Mouse (Mus musculus): ENCODE results near the gene 2810459M11Rik. TPM values are rescaled to one million over a fixed set of nuclear protein-coding genes. Genes with fewer than 3 reads are reported as not detected.
A peak's percentile ranks its signal among the peaks of the same experiment; 100 is the strongest.
"Not testable (repeated sequence)": the region's sequence is repeated elsewhere in the genome, so short reads cannot be mapped to it uniquely, and the experiment has no call there.

The 2810459M11Rik gene
- polyA plus RNA-seq (2015; fragmentation: Nextera tagmentation; extraction: Ambion mirVana) = 5.2 and 6.1 TPM in 2 replicates

DNA sequence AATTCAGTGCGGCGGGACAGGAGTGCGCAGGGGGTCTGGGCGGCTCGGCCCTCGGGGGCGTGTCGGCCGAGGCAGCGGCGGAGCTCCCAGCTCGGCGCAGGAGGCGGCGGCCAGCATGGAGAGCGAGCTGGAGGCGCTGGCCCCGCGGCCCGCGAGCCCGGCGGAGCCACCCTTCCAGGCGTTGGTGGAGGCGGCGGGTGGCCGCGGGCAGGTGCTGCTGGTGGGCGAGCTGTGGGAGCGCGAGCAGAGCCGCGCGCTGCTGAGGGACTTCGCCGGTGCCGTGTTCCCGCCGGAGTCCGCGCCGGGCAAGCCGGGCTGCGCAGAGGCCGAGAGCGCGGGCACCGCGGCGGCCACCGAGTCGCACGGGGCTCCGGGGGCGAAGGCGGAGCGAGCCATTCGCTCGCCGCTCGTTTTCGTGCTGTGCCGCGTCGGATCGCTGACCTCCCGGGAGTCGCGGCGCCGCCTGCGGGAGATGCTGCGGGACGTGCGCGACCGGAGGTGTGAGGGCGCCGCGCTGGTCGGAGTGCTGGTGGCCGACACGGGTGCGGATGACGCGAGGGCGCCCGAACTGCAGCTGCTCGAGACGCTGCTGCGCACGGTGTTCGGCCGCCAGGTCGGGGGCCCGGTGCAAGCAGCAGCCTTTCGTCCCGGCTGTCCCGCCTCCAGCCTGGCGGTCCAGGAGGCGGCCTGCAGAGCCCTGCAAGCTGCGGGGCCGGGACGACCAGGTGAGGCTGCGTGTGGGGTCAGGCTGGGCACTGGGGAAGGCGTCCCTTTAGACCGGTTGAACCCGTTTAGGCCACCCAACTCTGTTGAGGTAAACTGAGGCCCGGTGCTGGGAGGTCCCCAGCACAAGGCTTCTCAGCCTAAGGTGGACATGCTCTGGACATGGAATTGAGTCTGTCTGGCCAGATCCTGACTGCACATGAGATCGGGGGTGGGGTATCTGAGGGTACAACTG lies at the start of gene 2810459M11Rik:
TSS of gene 2810459M11Rik (plus strand) at position 16 of the 958 bp plus-strand sequence.
- peak; percentile 81 for ATAC-seq
- Histone ChIP-seq H3K4me3 (replicated peaks) (peak within 1 kb of the TSS; percentile 62), H3K27ac (no peak within 1 kb of the TSS), H3K9ac (peak within 1 kb of the TSS; percentile 64), H3K9me3 (0 out of 2 replicates have a peak, but pooled peaks cover 5% of the 10 kb centered on the region), H3K4me2 (replicated peaks) (peak within 1 kb of the TSS; percentile 97), H3K4me1 (replicated peaks) (peaks cover 5% of the 10 kb centered on the region; the same call in 1 of the 2 replicates), H3K27me3 (replicated peaks) (peaks cover 30% of the 10 kb centered on the region), H3K36me3 (no peaks in the 10 kb centered on the region)
- WGBS = under 1% methylated on average over 102 of the region's 110 CpGs

DNA sequence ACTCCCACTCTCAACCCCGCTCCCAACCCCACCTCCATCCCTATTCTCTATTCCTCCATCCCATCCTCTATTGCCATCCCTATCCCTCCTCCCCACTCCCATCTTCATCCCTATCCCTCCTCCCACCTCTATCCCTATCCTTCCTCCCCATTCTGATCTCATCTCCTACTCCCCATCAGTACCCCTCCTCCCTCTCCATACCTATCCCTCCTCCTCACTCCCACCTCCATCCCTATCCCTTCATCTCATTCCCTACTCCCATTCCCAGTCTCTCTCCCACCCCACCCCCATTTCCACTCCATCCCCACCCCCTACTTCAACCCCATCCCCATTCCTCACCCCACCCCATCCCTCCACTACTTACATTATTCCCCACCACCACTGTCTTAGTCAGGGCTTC lies 48.4 kb upstream of the 2810459M11Rik start:
- 0 out of 2 replicates have a peak, but pooled peaks cover 6% of the 10 kb centered on the region for H3K4me1 ChIP-seq (replicated peaks)
- no peaks in the 10 kb centered on the region for H3K9me3 ChIP-seq
- ATAC-seq = no peak
- H3K36me3 ChIP-seq = no peaks in the 10 kb centered on the region
- 100% methylated on average over 1 of the region's 1 CpGs for WGBS
- H3K9ac ChIP-seq = no peak overlapping the region
- no peak overlapping the region for H3K4me2 ChIP-seq (replicated peaks)
- no peaks in the 10 kb centered on the region for H3K27me3 ChIP-seq (replicated peaks)
- no peak overlapping the region for H3K4me3 ChIP-seq (replicated peaks)
- H3K27ac ChIP-seq = no peak overlapping the region

DNA sequence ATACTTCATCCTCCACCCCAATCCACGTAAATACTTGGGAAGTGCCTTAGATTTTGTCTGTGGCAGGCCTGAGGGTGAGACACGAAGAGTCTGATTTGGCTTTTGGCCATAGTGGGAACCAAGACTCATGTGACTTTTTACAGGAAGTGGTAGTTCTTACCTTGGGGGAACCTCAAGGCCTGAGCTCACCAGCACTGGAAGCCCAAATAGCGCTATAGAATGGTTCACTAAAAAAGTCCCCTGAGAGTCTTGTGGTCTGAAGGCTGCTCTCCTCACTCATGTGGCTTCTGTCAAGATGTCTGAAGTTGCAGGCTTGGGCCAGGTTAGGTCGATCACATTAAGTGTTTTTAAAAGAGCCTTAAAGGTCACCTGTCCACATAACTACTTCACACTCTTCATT lies 47.7 kb upstream of the 2810459M11Rik start:
- ATAC-seq = no peak
- Histone ChIP-seq H3K4me2 (replicated peaks) (no peak overlapping the region), H3K9me3 (no peaks in the 10 kb centered on the region), H3K27me3 (replicated peaks) (no peaks in the 10 kb centered on the region), H3K4me3 (replicated peaks) (no peak overlapping the region), H3K27ac (no peak overlapping the region), H3K36me3 (no peaks in the 10 kb centered on the region), H3K9ac (no peak overlapping the region), H3K4me1 (replicated peaks) (0 out of 2 replicates have a peak, but pooled peaks cover 6% of the 10 kb centered on the region)
- 84% methylated on average over 4 of the region's 4 CpGs for WGBS

DNA sequence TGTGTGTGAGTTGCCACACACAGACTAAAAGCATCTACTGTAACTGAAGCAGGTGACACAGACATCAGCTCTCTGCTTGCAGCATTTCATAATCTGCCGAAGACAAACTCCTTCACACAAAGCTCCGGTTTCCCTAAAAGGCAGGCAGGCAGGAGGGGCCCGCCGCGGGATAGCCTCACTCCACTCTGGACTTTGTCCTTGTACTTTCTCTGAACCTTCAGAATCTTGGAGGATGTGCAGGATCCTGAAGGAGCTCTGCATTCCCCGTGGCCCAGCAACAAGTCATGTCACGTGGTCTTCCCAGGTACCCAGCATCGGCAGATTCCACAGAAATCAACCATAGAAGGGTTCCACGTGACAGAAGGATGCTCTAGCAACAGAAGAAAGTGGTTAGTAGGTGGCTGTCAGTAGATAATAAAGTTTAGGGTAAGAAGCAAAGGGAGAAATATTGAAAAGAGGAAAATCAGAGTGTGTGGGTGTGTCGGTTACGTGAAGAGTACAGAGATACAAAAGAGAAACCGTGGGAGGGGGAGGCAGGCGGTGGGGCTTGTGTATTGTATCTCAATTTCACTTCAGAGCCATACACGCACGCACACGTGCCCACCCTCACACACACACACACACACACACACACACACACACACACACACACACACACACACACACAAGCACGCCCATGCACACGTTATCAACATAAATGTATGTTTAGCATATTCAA lies 45.7 kb upstream of the 2810459M11Rik start:
- WGBS = 72% methylated on average over 18 of the region's 18 CpGs
- no peaks in the 10 kb centered on the region for H3K36me3 ChIP-seq
- H3K9me3 ChIP-seq = no peaks in the 10 kb centered on the region
- H3K27me3 ChIP-seq (replicated peaks) = no peaks in the 10 kb centered on the region
- 0 out of 2 replicates have a peak, but pooled peaks cover 6% of the 10 kb centered on the region for H3K4me1 ChIP-seq (replicated peaks)
- H3K4me2 ChIP-seq (replicated peaks) = no peak overlapping the region
- H3K4me3 ChIP-seq (replicated peaks) = no peak overlapping the region
- ATAC-seq = peak; percentile 71
- H3K9ac ChIP-seq = no peak overlapping the region
- H3K27ac ChIP-seq = no peak overlapping the region

DNA sequence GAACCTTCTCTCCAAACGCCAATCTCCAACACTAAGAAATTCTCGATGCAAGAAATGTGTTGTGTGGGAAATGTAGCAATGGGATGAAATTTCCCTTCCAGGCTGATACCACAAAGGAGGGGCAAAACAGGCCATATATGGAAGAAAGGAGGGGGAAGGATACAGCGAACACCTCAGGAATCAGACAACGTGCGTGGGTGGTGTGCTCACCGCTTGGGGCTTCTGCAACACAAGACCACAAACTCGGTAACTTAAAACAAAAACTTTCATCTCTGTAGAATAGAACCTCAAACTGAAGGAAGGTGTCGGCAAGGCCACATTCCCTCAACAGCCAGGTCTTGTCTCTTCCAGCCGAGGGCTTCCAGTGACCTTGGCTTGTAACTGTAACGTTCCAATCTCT lies 40.1 kb upstream of the 2810459M11Rik start:
- no peaks in the 10 kb centered on the region for H3K4me1 ChIP-seq (replicated peaks)
- no peak overlapping the region for H3K4me2 ChIP-seq (replicated peaks)
- H3K36me3 ChIP-seq = no peaks in the 10 kb centered on the region
- H3K4me3 ChIP-seq (replicated peaks) = no peak overlapping the region
- no peak overlapping the region for H3K9ac ChIP-seq
- WGBS = 85% methylated on average over 10 of the region's 10 CpGs
- H3K27me3 ChIP-seq (replicated peaks) = no peaks in the 10 kb centered on the region
- no peak overlapping the region for H3K27ac ChIP-seq
- ATAC-seq = no peak
- H3K9me3 ChIP-seq = no peaks in the 10 kb centered on the region

DNA sequence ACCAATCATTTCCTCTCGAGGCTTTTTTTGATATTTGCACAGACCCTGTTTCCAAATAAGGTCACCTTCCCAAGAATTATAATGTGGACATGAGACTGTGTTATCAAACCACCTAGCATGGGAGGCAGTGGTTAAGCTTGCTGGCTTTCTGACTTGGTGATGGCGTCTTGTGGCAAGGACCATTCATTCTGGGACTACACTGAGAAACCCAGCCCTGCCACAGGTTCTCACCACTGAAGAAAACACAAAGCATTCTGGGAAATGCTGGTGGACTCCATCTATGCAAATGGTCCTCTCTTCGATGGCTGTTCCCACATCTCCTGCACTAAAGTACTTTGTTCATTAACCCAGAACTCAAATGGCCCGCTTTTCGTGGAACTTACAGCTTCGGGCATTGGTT lies 39.6 kb upstream of the 2810459M11Rik start:
- Histone ChIP-seq H3K27me3 (replicated peaks) (no peaks in the 10 kb centered on the region), H3K27ac (no peak overlapping the region), H3K4me2 (replicated peaks) (no peak overlapping the region), H3K4me3 (replicated peaks) (no peak overlapping the region), H3K36me3 (no peaks in the 10 kb centered on the region), H3K4me1 (replicated peaks) (no peaks in the 10 kb centered on the region), H3K9ac (no peak overlapping the region), H3K9me3 (no peaks in the 10 kb centered on the region)
- ATAC-seq = no peak
- 89% methylated on average over 6 of the region's 6 CpGs for WGBS

DNA sequence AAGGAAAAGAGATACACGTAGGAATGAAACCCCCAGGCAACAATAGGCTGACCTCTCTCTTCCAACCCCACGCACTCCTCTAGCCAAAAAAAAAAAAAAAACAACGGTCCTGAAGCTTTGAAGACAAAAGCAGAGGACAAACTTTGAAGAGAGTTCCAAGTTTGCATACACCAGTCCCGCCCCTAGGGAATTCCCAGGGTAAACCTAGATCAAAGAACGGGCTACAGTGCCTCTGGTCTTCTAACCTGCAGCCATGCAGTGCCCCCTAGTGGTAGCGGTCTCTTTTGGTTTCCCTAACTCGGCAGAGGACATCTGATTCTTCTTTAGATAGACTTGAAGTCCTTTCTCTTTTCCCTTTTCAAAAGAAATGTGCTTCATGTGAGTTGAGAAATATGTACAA lies 37.9 kb upstream of the 2810459M11Rik start:
- Histone ChIP-seq H3K9me3 (no peaks in the 10 kb centered on the region), H3K4me1 (replicated peaks) (no peaks in the 10 kb centered on the region), H3K9ac (no peak overlapping the region), H3K27ac (no peak overlapping the region), H3K36me3 (no peaks in the 10 kb centered on the region), H3K4me3 (replicated peaks) (no peak overlapping the region), H3K4me2 (replicated peaks) (0 out of 2 replicates have a peak overlapping the region, but pooled peaks have one; percentile 29), H3K27me3 (replicated peaks) (no peaks in the 10 kb centered on the region)
- under 1% methylated on average over 7 of the region's 7 CpGs for WGBS
- ATAC-seq = peak; percentile 71

DNA sequence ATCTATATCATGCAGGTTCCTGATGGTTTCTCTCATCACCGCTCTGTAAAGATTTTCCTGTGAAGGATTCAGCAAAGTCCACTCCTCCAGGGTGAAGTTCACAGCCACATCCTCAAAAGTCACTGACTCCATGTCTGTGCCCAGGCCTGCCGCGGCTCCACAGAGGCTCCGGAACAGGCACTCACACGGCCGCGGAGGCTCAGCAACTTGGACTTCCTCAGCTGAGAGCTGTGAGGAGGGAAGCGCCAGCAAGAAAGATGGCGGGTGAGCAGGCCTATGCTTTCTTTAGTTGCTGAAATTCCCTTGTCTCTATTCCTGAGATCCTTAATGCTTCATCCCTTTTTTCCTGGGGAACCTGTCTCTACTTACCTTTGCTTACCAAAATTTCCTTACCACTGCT lies 29.9 kb upstream of the 2810459M11Rik start:
- not testable (repeated sequence) for H3K36me3 ChIP-seq; H3K4me2 ChIP-seq (replicated peaks); H3K4me3 ChIP-seq (replicated peaks); H3K9ac ChIP-seq; H3K4me1 ChIP-seq (replicated peaks); ATAC-seq; H3K9me3 ChIP-seq; H3K27ac ChIP-seq
- H3K27me3 ChIP-seq (replicated peaks) = peaks cover 24% of the 10 kb centered on the region
- WGBS = 93% methylated on average over 9 of the region's 9 CpGs

DNA sequence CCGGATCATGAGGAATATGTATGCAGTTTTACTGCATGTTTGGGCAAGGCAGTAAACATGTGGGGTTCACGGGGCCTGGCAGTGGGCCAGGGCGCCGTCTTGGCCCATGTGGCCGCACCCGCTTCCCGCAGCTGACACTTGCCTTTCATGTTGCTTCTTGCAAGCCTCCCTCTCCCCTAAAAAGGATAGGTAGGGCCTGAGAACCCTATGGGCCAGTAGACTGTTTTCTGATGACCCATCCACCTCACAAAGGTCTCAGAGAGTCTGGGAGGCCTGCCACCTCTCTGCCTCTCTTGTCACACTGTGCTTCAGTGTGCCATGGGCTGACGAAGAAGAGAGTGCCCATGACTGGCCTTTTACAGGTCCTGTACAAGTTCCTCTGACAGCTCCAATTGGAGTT lies 29.1 kb upstream of the 2810459M11Rik start, which contains the start of gene Spata3:
TSS of gene Spata3 (plus strand) at position 301 of the 400 bp plus-strand sequence.
- Histone ChIP-seq H3K4me3 (replicated peaks) (no peak within 1 kb of the TSS), H3K4me2 (replicated peaks) (no peak within 1 kb of the TSS), H3K27me3 (replicated peaks) (peaks cover 24% of the 10 kb centered on the region), H3K9me3 (no peaks in the 10 kb centered on the region), H3K36me3 (no peaks in the 10 kb centered on the region), H3K4me1 (replicated peaks) (peaks cover 8% of the 10 kb centered on the region; the same call in 1 of the 2 replicates), H3K27ac (no peak within 1 kb of the TSS), H3K9ac (no peak within 1 kb of the TSS)
- WGBS = 80% methylated on average over 8 of the region's 8 CpGs
- ATAC-seq = no peak

DNA sequence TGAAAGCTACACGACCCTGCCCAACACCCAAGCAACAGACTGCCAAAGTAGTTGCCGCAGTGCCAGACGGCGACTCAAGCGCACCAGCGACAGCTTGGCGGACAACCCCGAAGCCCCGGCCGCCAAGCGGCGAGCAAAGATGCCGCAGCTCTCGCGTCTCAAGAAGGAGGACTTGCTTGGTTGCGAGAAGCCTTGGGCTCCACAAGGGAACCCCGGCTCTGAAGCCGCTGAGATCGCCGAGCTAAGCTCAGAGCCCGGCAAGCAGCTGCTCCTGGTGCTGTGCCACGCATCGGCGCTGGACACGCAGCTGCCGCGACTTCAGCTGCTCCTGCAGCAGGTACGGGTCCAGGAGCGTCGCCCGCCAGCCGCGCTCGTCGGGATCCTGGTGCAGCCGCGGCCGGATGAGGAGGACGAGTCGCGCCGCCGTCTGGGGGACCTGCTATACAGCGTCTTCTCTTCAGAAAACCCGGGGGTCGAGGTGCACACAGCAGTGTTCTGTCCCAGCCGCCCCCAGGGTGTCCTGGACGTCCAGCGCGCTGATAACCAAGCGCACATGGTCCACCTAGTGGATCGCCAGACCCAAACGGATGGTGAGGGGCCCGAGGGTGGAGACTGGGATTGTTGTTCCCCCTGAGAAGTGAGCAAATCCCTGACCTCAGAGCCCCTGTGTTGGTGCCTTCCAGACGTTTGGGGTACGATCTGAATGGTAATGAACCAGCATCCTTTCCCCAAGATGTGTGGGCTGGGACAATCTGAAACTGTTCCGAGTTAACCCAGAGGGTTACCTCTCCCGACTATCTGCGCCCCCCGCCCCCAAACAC lies 27.2 kb upstream of the 2810459M11Rik start:
- peak overlapping the region; percentile 100 for H3K4me2 ChIP-seq (replicated peaks)
- ATAC-seq = peak; percentile 86
- WGBS = 4% methylated on average over 60 of the region's 60 CpGs
- no peak overlapping the region for H3K27ac ChIP-seq
- no peaks in the 10 kb centered on the region for H3K36me3 ChIP-seq
- H3K4me3 ChIP-seq (replicated peaks) = peak overlapping the region; percentile 52
- peak overlapping the region; percentile 47 for H3K9ac ChIP-seq
- peaks cover 8% of the 10 kb centered on the region; the same call in 1 of the 2 replicates for H3K4me1 ChIP-seq (replicated peaks)
- no peaks in the 10 kb centered on the region for H3K9me3 ChIP-seq
- peaks cover 24% of the 10 kb centered on the region for H3K27me3 ChIP-seq (replicated peaks)

DNA sequence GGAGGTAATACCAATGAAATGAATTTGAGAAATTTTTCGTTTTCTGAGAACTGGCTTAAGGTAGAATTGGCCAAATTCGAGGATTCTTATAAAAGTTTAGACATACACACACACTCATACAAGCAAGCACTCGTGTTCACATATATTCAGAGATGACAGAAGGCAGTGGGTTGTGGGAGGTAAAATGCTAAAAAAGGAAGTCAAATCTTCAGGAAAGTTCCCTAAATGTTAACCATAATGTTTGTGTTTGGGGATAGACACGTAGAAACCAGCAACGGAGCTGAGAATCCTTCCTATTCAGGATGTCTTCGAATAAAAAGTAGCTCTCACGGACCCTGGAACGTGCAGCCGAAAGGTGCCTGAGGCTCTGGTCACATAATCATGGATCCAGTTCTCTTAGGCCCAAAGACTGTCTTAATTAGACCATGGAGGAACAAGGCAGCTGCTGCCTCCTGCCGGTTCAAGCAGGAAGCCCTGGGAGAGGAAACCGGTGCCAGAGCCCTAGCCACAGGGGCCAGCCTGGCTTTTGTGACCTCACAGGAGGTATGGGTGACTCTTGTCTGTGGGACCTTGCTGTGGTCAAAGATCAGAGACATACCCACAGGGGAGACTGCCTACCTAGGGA lies 24.2 kb upstream of the 2810459M11Rik start:
- 74% methylated on average over 11 of the region's 11 CpGs for WGBS
- H3K27ac ChIP-seq = no peak overlapping the region
- H3K36me3 ChIP-seq = no peaks in the 10 kb centered on the region
- H3K27me3 ChIP-seq (replicated peaks) = peaks cover 24% of the 10 kb centered on the region
- no peak overlapping the region for H3K4me3 ChIP-seq (replicated peaks)
- H3K9me3 ChIP-seq = no peaks in the 10 kb centered on the region
- H3K4me1 ChIP-seq (replicated peaks) = peaks cover 8% of the 10 kb centered on the region; the same call in 1 of the 2 replicates
- H3K4me2 ChIP-seq (replicated peaks) = no peak overlapping the region
- no peak overlapping the region for H3K9ac ChIP-seq
- ATAC-seq = no peak
